Mouse (Mus musculus) bone marrow, adult 2 months (tissue): ENCODE measurements around the gene Fancc. TPM values are rescaled to one million over a fixed set of nuclear protein-coding genes. Genes with fewer than 3 reads are reported as not detected.

Experiments used
- H3K27ac ChIP-seq: fragments of 200-500 bp; 2 replicates; pipeline ENCODE4 v1.5.1; 2012; ENCODE audit warnings: low read depth, mild to moderate bottlenecking, control low read depth, inconsistent platforms, low read length; ENCODE audit not compliant: control insufficient read depth, poor library complexity, insufficient read depth
- H3K4me1 ChIP-seq: fragments of 200-500 bp; 2 replicates; pipeline ENCODE4 v1.6.1; 2011; ENCODE audit warnings: low read length; ENCODE audit not compliant: control insufficient read depth, insufficient read depth
- H3K4me3 ChIP-seq: fragments of 200-500 bp; replicated peaks from 2 replicates; pipeline ENCODE3; 2011; ENCODE audit warnings: mild to moderate bottlenecking, low read depth, low read length, control low read depth; ENCODE audit not compliant: control insufficient read depth
- CTCF ChIP-seq: fragments of 200-500 bp; IDR thresholded peaks from 2 replicates; pipeline ENCODE4 v1.5.1; 2011; ENCODE audit warnings: low read length, control low read depth; ENCODE audit not compliant: control insufficient read depth, insufficient read depth
- POLR2A ChIP-seq: fragments of 200-500 bp; IDR thresholded peaks from 2 replicates; pipeline ENCODE4 v1.6.1; 2011; ENCODE audit warnings: low read depth, mild to moderate bottlenecking, control low read depth, low read length, borderline replicate concordance; ENCODE audit not compliant: control insufficient read depth
- WGBS: fragments of 180-500 bp; shearing (Covaris S2); methylation state at CpG from one replicate; pipeline ENCODE4 v1.1.7; 2018; 5-methylcytosine and 5-hydroxymethylcytosine counted together
- polyA plus RNA-seq: library from polyadenylated mRNA; stranded (reverse); fragments of >200 nt; gene quantifications from 2 replicates; pipeline ENCODE4 v1.2.4, GENCODE M21; 2011; ENCODE audit warnings: low replicate concordance; ENCODE audit not compliant: missing spikeins, insufficient read depth, insufficient read length

Fancc gene
- polyA plus RNA-seq: 9.9 and 14.2 TPM in 2 replicates

DNA sequence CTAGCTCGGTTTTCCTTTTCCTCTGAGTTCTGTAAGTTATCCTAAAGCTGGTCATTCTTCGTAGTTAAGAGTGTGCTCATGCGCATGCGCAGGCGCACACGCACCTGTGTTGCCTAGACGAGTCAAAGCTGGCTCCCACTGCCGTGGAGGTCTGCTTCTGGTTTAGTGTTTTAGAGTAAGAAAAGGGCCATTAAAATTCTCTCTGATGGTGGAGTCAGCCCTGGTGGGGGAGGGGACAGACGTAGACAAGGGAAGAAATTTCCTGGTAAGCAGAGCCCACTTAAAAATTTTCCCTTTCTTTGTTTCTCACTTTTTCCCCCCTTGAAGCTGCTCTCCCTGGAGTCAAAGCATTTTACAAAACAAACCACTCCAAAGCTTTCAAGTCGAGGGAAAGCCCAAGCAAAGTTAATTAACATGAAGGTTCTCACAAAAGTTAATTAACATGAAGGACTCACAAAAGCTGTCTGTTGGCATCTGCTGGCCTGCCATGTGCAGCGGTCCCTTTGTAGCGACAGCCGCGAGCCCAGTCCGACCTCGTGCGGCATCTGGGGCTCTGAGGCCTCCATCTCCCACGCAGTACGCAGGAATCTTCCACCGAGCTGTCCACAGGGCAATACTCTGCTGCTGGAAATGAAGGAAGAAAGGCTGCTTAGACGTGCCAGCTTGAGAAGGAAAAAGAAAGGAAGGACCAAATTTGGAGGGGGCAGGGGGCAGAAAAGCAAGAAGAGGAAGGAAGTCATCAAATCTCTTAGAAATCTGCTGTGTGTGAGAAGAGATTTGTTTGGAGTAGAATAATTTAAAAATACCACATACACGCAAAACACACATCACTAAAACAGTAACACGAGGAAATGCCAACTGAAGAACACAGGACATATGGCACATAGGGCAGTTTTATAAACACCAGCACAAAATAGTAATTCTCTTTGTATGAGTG is at the start of gene Fancc:
Gene Fancc (minus strand): TSS at position 633 of the 937 bp plus-strand sequence.
- 18% methylated on average over 23 of the region's 23 CpGs for WGBS
- no peak within 1 kb of the TSS for H3K4me3 ChIP-seq
- H3K27ac ChIP-seq: no peak within 1 kb of the TSS
- no peak for TF ChIP-seq POLR2A
- no peak for TF ChIP-seq CTCF
- H3K4me1 ChIP-seq: no peaks in the 10 kb centered on the region; the same call in 1 of the 2 replicates

DNA sequence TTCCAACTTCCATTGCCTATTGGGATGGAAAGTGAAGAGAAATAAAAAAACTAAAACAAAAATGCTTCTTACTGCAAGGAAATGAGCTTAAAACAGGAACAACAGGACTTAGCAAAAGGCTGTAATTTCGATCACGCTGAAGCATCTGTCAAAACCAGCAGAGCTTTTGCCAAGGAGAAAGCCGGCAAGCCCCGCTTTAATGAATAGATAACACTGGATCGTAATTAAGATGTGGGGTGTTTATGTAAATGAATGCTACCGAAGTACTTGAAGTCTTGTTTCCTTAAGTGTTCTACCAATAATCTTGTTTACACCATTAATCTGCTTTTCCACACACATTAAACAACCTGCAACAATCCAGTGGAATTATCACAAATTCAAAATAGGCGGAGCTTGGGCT is 48.2 kb upstream of the Fancc start:
- no peak overlapping the region for H3K27ac ChIP-seq
- TF ChIP-seq POLR2A: no peak
- no peak overlapping the region for H3K4me3 ChIP-seq
- H3K4me1 ChIP-seq: no peaks in the 10 kb centered on the region
- 84% methylated on average over 7 of the region's 7 CpGs for WGBS

DNA sequence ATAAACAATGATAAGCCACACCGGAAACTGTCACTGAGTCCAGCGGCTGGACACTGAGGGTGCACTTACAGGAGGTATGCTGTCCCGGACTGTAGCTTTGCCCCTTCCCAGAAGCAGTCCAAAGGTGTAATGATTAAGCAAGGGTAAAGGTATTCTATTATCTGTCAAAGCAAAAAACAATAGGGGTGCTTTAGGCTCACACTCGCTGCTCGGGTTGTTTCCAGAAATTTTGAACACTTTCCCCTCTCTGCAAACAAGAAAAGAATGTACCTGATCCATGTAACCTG is 47.8 kb upstream of the Fancc start:
- no peak for TF ChIP-seq CTCF
- TF ChIP-seq POLR2A: no peak
- Histone ChIP-seq H3K4me1 (no peaks in the 10 kb centered on the region), H3K27ac (no peak overlapping the region), H3K4me3 (no peak overlapping the region)
- WGBS: 91% methylated on average over 5 of the region's 5 CpGs

DNA sequence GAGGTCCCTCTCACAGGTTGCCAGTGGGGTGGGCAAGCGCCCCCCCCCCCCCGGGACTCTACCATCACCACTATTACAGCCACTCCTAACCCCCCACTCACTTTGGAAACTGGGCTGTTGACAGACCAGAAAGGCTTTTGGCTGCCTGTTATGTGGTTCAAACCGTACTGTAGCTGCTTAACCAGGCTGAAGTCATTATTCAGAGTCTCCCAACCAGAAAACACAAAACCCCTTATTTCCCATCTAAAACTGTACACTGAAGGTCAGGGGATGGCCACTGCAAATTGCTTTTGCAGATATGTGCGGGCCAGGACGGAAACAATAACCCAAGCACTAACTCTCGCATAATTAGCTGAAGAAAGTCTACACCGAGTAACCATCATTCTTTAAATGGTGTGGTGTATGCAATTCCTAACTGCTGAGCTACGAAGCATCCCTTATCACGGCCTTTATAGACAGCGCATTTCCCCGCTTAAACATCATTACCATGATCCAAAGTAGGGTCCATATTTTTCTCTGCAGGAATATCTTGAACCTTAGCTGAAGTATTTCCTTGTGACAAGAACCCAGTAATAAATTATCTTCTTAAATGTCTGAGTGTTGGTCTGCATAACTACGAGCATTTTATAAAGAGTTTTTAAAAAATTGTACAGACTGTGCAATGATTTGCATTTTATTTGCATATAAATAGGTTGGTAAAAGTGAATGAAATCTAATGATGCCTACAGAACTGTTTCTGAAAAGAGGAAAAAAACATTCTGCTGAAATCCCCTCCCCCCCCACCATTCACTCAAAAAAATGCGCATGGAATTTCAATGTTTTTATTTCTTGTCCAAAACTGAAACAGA is 47.3 kb upstream of the Fancc start:
- WGBS: 88% methylated on average over 13 of the region's 13 CpGs
- H3K27ac ChIP-seq: no peak overlapping the region

DNA sequence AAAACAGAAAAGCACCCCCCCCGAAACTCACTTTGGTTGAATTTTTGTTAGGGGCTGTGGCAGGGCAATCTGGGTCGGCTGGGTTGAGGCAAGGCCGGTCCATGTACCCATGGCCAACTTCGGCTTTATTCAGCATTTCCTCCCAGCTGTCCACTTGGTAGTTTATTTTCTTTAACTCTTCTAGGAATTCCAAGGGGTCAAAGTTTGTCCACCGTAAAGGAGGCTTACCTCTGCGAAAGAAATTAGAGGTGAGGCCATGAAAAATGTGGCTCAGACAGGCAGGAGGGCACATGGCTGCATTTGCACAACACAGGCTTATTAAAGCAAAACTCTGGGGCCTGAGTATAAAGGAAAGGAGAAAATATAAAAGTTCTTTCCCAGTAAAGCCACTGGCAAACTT is 46.4 kb upstream of the Fancc start:
- TF ChIP-seq POLR2A: no peak
- TF ChIP-seq CTCF: no peak
- Histone ChIP-seq H3K4me3 (no peak overlapping the region), H3K4me1 (no peaks in the 10 kb centered on the region), H3K27ac (no peak overlapping the region)
- WGBS: 86% methylated on average over 6 of the region's 6 CpGs

More for the DNA sequence above, 47.3 kb upstream of the Fancc start:
- Histone ChIP-seq H3K4me1 (no peaks in the 10 kb centered on the region), H3K4me3 (no peak overlapping the region)
- TF ChIP-seq CTCF (no peak), POLR2A (no peak)

DNA sequence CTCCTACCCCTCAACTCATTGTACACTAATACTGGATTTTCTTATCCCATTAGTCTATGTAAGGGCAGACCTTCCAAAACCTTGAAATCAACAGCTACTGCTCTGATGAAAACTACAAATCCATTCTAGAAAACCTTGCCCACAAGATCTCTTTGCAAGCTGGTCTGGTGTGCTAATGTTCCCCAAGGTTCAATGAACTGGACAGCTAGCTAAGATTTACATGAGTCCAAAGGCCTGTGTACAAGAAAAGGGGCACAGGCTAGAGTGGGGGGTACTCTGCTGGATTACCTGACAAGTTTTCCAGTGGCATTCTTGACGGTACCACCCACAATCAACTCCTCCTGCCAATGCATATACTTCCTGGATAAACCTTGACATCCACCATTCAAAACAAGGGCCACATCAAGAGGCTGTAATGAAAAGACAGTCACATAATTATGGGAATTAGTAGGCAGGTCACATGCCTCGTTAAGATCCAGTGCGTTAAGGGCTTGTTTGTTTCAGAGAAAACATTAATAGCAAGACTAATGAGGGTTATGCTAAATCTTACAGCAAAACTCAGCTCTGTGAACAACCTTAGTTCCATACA is 45.8 kb upstream of the Fancc start:
- no peak overlapping the region for H3K4me3 ChIP-seq
- WGBS: 84% methylated on average over 3 of the region's 3 CpGs
- no peak overlapping the region for H3K27ac ChIP-seq
- no peaks in the 10 kb centered on the region for H3K4me1 ChIP-seq
- TF ChIP-seq CTCF (no peak), POLR2A (no peak)

DNA sequence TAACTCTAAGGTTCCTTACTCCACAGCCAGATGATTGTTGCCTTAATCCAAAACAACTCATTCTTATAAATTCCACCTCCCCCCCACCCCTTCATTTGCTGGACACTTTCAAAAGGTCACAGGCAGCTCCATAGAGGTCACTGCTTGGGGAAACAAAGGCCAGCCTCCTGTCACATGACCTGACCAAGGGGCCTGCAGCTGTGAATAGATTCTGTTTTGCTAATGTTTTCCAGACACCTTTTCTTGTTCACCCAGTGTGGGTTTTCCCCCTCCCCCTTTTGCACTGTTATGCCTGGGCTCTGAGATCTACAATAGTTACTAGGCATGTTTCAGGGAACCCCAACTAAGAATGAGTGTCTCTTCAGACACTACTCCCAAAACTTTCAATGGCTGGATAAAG is 44.4 kb upstream of the Fancc start:
- H3K4me3 ChIP-seq: no peak overlapping the region
- no peaks in the 10 kb centered on the region for H3K4me1 ChIP-seq
- H3K27ac ChIP-seq: no peak overlapping the region
- TF ChIP-seq CTCF: no peak
- TF ChIP-seq POLR2A: no peak

DNA sequence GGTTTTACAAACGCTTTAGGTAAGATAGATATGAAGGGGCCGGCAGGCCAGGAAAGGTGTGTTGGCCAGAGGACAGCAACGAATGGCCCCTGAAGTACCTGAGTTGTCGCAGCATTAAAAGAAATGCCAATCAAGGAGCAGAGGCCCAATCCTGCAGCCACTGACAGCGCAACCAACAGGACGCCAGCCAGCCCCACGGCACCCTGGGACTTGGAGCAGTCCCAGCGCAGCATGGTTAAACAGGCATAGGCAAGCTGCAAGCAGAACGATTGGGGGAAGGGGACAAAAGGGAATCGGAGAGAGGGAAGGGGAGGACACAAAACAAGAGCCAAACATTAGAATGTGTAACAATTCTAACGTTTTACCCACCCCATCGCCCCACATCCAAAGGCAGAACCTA is 43.5 kb upstream of the Fancc start:
- 83% methylated on average over 12 of the region's 12 CpGs for WGBS
- H3K27ac ChIP-seq: no peak overlapping the region

More for the DNA sequence above, 43.5 kb upstream of the Fancc start:
- TF ChIP-seq CTCF: no peak
- TF ChIP-seq POLR2A: no peak
- H3K4me3 ChIP-seq: no peak overlapping the region
- no peaks in the 10 kb centered on the region for H3K4me1 ChIP-seq
